Mouse (Mus musculus): ENCODE data around the gene Nav3. TPM values are rescaled to one million over a fixed set of nuclear protein-coding genes. Genes with fewer than 3 reads are reported as not detected.

Nav3 gene
- polyA plus RNA-seq, 1 experiment from 2014 or later, result 10.7 TPM

DNA sequence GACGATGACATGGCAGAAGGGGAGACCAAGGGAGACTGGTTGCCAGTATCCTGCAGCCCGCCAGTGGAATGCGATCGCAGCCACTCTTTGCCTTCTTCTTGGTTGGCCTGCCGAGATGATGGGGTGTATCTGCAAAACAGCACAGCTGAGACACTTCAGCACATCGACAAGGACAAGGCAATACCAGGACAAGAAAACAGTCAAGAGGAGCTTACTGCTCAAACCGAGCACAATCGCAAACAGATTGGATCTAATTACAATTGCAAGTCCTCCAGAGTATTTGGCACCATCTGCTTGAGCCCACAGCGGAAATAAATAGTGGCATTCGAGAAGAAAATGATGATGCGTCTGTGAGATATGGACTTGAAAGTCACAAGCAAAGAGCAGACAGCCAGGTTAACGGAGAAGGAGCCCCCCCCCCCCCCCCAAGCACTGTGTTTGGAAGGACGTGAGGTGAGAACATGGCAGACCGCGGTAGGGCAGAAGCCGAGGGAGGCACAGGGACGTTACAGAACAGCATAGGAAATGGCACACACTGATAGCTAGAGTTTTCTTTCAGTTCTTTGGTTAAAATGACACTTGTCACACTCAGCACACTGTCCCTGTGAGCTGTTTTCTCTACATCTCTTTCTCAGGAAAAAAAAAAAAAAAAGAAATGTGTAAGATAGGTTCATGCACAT is 696.9 kb downstream of the Nav3 start:
- no peak for ATAC-seq (ENCODE audit: low read depth)
- peak; percentile 14 for DNase-seq (ENCODE audit: low spot score)
- 68% methylated on average over 17 of the region's 17 CpGs for WGBS
- no peaks in the 10 kb centered on the region for H3K9me3 ChIP-seq (ENCODE audit: control insufficient read depth, low read length)
- no peaks in the 10 kb centered on the region for H3K4me1 ChIP-seq (ENCODE audit: control insufficient read depth, insufficient read depth, low read length)
- H3K27me3 ChIP-seq (replicated peaks; ENCODE audit: control insufficient read depth, insufficient read depth, low read length), result no peaks in the 10 kb centered on the region
- H3K36me3 ChIP-seq (ENCODE audit: control insufficient read depth, insufficient read depth, low read length), result no peaks in the 10 kb centered on the region
- no peak overlapping the region for H3K27ac ChIP-seq (replicated peaks; ENCODE audit: low read depth, low read length)
- H3K9ac ChIP-seq (ENCODE audit: low read depth, low read length), result no peak overlapping the region
- no peak overlapping the region for H3K4me3 ChIP-seq (ENCODE audit: low read depth, low read length)
- H3K4me2 ChIP-seq (ENCODE audit: low read depth, low read length), result no peak overlapping the region

DNA sequence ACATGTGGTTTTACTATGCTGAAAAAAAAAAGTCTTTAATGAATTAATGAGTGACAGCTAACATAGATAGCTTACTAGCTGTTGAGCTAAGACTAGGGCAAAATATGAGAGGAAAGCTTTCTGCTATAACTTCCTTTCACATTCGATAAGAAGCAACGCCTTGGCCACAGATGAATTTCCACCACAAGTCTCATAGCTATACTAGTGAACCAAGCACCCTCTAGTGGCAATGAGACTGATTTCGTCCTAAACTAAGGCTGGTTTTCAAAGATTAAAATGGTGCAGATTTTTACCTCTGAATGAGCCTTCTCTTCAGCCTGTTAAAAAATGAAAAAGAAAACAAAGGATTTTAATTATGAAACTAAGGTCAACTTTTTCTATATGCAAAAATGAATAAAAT is 709.1 kb downstream of the Nav3 start:
- WGBS, result 37% methylated on average over 3 of the region's 3 CpGs
- DNase-seq (ENCODE audit: low spot score), result peak; percentile 81
- no peaks in the 10 kb centered on the region for H3K4me1 ChIP-seq (ENCODE audit: control insufficient read depth, insufficient read depth, low read length)

DNA sequence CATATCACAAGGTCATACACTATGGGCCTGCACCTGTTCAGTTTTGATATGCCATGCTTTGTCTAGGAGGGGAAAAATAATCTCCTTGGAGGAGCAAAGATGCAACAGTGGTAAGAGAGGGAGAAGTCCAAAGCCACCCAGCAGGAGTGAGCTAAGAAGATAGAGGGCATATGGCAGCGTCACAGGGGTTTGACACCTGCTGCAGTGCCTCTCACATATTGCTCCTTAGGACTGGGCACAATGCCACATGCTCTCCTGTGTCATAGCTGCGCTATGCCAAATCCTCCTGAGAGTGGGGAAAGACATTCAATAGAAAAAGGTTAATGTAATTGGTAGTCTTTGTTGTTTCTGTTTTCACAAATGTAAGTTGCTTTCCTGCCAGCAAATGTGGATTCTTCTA is 714.3 kb downstream of the Nav3 start:
- DNase-seq (ENCODE audit: low spot score) (peak; percentile 54), ATAC-seq (ENCODE audit: low read depth) (peak; percentile 73)
- Histone ChIP-seq H3K27me3 (replicated peaks; ENCODE audit: control insufficient read depth, insufficient read depth, low read length) (no peaks in the 10 kb centered on the region), H3K4me1 (ENCODE audit: control insufficient read depth, insufficient read depth, low read length) (no peaks in the 10 kb centered on the region), H3K4me3 (ENCODE audit: low read depth, low read length) (no peak overlapping the region), H3K9me3 (ENCODE audit: control insufficient read depth, low read length) (peaks cover 6% of the 10 kb centered on the region), H3K27ac (replicated peaks; ENCODE audit: low read depth, low read length) (no peak overlapping the region), H3K36me3 (ENCODE audit: control insufficient read depth, insufficient read depth, low read length) (no peaks in the 10 kb centered on the region), H3K9ac (ENCODE audit: low read depth, low read length) (no peak overlapping the region), H3K4me2 (ENCODE audit: low read depth, low read length) (no peak overlapping the region)
- 56% methylated on average over 2 of the region's 2 CpGs for WGBS

More for the DNA sequence above, 709.1 kb downstream of the Nav3 start:
- Histone ChIP-seq H3K4me3 (ENCODE audit: low read depth, low read length) (no peak overlapping the region), H3K27me3 (replicated peaks; ENCODE audit: control insufficient read depth, insufficient read depth, low read length) (no peaks in the 10 kb centered on the region), H3K36me3 (ENCODE audit: control insufficient read depth, insufficient read depth, low read length) (no peaks in the 10 kb centered on the region), H3K9ac (ENCODE audit: low read depth, low read length) (no peak overlapping the region), H3K27ac (replicated peaks; ENCODE audit: low read depth, low read length) (no peak overlapping the region), H3K4me2 (ENCODE audit: low read depth, low read length) (no peak overlapping the region), H3K9me3 (ENCODE audit: control insufficient read depth, low read length) (peaks cover 6% of the 10 kb centered on the region)
- no peak for ATAC-seq (ENCODE audit: low read depth)

DNA sequence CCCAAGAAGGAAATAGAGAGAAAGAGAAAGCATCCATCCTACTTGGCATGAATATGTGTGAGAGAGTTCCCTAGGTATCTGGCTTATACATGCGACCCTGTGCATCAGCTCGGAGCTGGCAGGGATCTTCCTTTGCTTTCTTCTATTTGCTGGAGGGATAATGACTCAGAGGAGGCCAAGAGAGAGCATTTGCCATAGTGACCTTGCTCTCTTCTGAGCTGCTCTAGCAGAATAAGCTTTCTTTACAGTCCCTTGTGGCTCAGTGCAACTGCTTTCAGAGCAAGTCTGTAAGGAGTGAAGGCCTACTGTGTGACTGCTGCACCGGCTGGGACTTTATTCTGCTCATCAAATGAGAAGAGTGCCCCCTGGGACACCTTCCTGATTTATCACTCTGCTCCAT is 715.7 kb downstream of the Nav3 start:
- no peaks in the 10 kb centered on the region for H3K27me3 ChIP-seq (replicated peaks; ENCODE audit: control insufficient read depth, insufficient read depth, low read length)
- H3K4me1 ChIP-seq (ENCODE audit: control insufficient read depth, insufficient read depth, low read length), result no peaks in the 10 kb centered on the region
- H3K36me3 ChIP-seq (ENCODE audit: control insufficient read depth, insufficient read depth, low read length), result no peaks in the 10 kb centered on the region
- DNase-seq (ENCODE audit: low spot score) (no peak), ATAC-seq (ENCODE audit: low read depth) (no peak)
- no peak overlapping the region for H3K4me2 ChIP-seq (ENCODE audit: low read depth, low read length)
- WGBS, result 58% methylated on average over 3 of the region's 3 CpGs
- no peak overlapping the region for H3K27ac ChIP-seq (replicated peaks; ENCODE audit: low read depth, low read length)
- peaks cover 6% of the 10 kb centered on the region for H3K9me3 ChIP-seq (ENCODE audit: control insufficient read depth, low read length)
- H3K9ac ChIP-seq (ENCODE audit: low read depth, low read length), result no peak overlapping the region
- no peak overlapping the region for H3K4me3 ChIP-seq (ENCODE audit: low read depth, low read length)

- 69% methylated on average over 5 of the region's 5 CpGs for WGBS
- H3K27me3 ChIP-seq (replicated peaks; ENCODE audit: control insufficient read depth, insufficient read depth, low read length), result no peaks in the 10 kb centered on the region
- H3K9ac ChIP-seq (ENCODE audit: low read depth, low read length), result no peak overlapping the region
- no peaks in the 10 kb centered on the region for H3K4me1 ChIP-seq (ENCODE audit: control insufficient read depth, insufficient read depth, low read length)
- H3K27ac ChIP-seq (replicated peaks; ENCODE audit: low read depth, low read length), result no peak overlapping the region
- no peaks in the 10 kb centered on the region for H3K9me3 ChIP-seq (ENCODE audit: control insufficient read depth, low read length)
- ATAC-seq (ENCODE audit: low read depth) (no peak), DNase-seq (ENCODE audit: low spot score) (no peak)
- H3K36me3 ChIP-seq (ENCODE audit: control insufficient read depth, insufficient read depth, low read length), result no peaks in the 10 kb centered on the region
- no peak overlapping the region for H3K4me2 ChIP-seq (ENCODE audit: low read depth, low read length)
- H3K4me3 ChIP-seq (ENCODE audit: low read depth, low read length), result no peak overlapping the region
Measured at GRCm38 (mm10) chr10:109723646-109724045, 732.4 kb downstream of the Nav3 start.

DNA sequence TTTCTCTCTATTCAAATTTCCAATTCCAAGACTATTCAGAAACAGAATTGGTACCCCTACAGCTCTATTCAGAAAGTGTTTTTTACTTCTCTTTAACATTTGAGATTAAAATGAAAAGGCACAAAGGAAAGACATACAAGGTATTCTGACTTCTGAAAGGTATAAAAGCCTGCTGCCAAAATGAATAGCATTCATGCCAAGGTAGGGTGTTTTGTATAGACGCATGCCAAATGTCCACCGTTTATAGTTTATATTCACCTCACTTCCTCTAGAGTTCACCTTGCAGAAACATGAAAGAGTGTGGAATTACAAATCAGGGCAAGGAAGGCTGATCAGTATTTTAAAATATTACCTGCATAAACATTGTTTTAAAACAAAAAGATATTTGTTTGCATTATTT is 737.2 kb downstream of the Nav3 start:
- no peaks in the 10 kb centered on the region for H3K9me3 ChIP-seq (ENCODE audit: control insufficient read depth, low read length)
- H3K4me1 ChIP-seq (ENCODE audit: control insufficient read depth, insufficient read depth, low read length), result no peaks in the 10 kb centered on the region
- H3K27ac ChIP-seq (replicated peaks; ENCODE audit: low read depth, low read length), result no peak overlapping the region
- H3K27me3 ChIP-seq (replicated peaks; ENCODE audit: control insufficient read depth, insufficient read depth, low read length), result no peaks in the 10 kb centered on the region
- H3K9ac ChIP-seq (ENCODE audit: low read depth, low read length), result no peak overlapping the region
- H3K4me2 ChIP-seq (ENCODE audit: low read depth, low read length), result no peak overlapping the region
- no peak for ATAC-seq (ENCODE audit: low read depth)
- no peak overlapping the region for H3K4me3 ChIP-seq (ENCODE audit: low read depth, low read length)
- no peak for DNase-seq (ENCODE audit: low spot score)
- 80% methylated on average over 2 of the region's 2 CpGs for WGBS
- no peaks in the 10 kb centered on the region for H3K36me3 ChIP-seq (ENCODE audit: control insufficient read depth, insufficient read depth, low read length)

DNA sequence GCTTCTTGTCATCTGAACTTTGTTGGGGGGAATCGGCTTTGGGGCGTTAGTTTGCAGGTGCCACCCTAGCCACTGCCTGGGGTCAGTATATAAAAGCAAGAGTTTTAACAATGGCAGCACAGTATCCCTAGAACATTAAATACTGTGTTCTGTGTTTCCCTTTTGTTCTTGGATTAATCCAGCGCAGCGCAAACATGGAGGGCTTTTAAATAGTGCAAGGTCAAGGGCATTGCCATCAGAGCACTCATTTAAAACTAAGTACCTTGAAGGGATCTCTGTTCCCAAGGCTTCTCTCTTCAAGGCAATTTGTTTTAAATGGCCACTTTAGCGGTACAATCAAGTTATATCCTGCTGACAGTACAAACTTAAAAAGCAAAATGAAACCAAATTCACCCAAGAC is 737.6 kb downstream of the Nav3 start:
- no peak overlapping the region for H3K4me2 ChIP-seq (ENCODE audit: low read depth, low read length)
- H3K9ac ChIP-seq (ENCODE audit: low read depth, low read length), result no peak overlapping the region
- no peaks in the 10 kb centered on the region for H3K27me3 ChIP-seq (replicated peaks; ENCODE audit: control insufficient read depth, insufficient read depth, low read length)
- no peak overlapping the region for H3K27ac ChIP-seq (replicated peaks; ENCODE audit: low read depth, low read length)
- no peaks in the 10 kb centered on the region for H3K9me3 ChIP-seq (ENCODE audit: control insufficient read depth, low read length)
- no peak for DNase-seq (ENCODE audit: low spot score)
- H3K36me3 ChIP-seq (ENCODE audit: control insufficient read depth, insufficient read depth, low read length), result no peaks in the 10 kb centered on the region
- no peak for ATAC-seq (ENCODE audit: low read depth)
- no peak overlapping the region for H3K4me3 ChIP-seq (ENCODE audit: low read depth, low read length)
- no peaks in the 10 kb centered on the region for H3K4me1 ChIP-seq (ENCODE audit: control insufficient read depth, insufficient read depth, low read length)
- 76% methylated on average over 5 of the region's 5 CpGs for WGBS

GRCm38 (mm10) chr10:109713001-109713400 is 743.0 kb downstream of the Nav3 start:
- DNase-seq (ENCODE audit: low spot score) (peak; percentile 20), ATAC-seq (ENCODE audit: low read depth) (no peak)
- H3K4me1 ChIP-seq (ENCODE audit: control insufficient read depth, insufficient read depth, low read length), result no peaks in the 10 kb centered on the region
- no peaks in the 10 kb centered on the region for H3K36me3 ChIP-seq (ENCODE audit: control insufficient read depth, insufficient read depth, low read length)
- H3K4me3 ChIP-seq (ENCODE audit: low read depth, low read length), result no peak overlapping the region
- no peak overlapping the region for H3K9ac ChIP-seq (ENCODE audit: low read depth, low read length)
- no peaks in the 10 kb centered on the region for H3K9me3 ChIP-seq (ENCODE audit: control insufficient read depth, low read length)
- H3K27me3 ChIP-seq (replicated peaks; ENCODE audit: control insufficient read depth, insufficient read depth, low read length), result no peaks in the 10 kb centered on the region
- 37% methylated on average over 5 of the region's 5 CpGs for WGBS
- no peak overlapping the region for H3K4me2 ChIP-seq (ENCODE audit: low read depth, low read length)
- H3K27ac ChIP-seq (replicated peaks; ENCODE audit: low read depth, low read length), result no peak overlapping the region

DNA sequence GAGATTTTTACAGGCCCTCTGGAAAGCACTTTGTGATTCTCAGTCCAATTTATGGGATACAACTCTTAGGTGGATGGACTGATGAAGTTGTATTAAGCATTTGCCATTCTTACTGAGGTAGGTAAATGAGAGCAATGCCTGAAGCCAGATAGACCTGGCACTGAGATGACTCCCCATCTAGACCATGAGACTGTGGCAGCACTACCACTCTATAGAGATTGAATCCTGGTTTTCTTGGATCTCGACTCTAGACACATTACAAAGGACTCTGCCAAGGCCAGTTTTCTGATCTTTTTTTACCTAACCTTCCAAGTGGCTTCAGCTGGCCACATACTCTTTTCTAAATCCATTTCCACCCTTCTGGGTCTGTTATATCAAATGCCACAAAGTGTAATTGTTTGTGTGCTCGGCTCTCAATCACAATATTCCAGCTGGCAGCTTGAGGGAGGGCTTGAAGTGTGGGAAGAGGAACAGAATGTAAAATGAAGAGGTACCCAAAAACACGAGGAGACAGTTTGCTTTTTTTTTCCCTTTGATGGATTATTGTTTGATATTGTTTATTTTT is 756.2 kb downstream of the Nav3 start:
- no peaks in the 10 kb centered on the region for H3K9me3 ChIP-seq (ENCODE audit: control insufficient read depth, low read length)
- no peak overlapping the region for H3K4me3 ChIP-seq (ENCODE audit: low read depth, low read length)
- H3K27ac ChIP-seq (replicated peaks; ENCODE audit: low read depth, low read length), result no peak overlapping the region
- H3K27me3 ChIP-seq (replicated peaks; ENCODE audit: control insufficient read depth, insufficient read depth, low read length), result no peaks in the 10 kb centered on the region
- H3K9ac ChIP-seq (ENCODE audit: low read depth, low read length), result no peak overlapping the region
- H3K4me1 ChIP-seq (ENCODE audit: control insufficient read depth, insufficient read depth, low read length), result no peaks in the 10 kb centered on the region
- DNase-seq (ENCODE audit: low spot score) (no peak), ATAC-seq (ENCODE audit: low read depth) (no peak)
- WGBS, result 57% methylated on average over 3 of the region's 3 CpGs
- no peaks in the 10 kb centered on the region for H3K36me3 ChIP-seq (ENCODE audit: control insufficient read depth, insufficient read depth, low read length)
- H3K4me2 ChIP-seq (ENCODE audit: low read depth, low read length), result no peak overlapping the region

Measured in embryonic facial prominence, embryonic 14.5 days (tissue).